Mouse (Mus musculus): ENCODE data around the gene Dnah6. TPM values are rescaled to one million over a fixed set of nuclear protein-coding genes. Genes with fewer than 3 reads are reported as not detected.

The Dnah6 gene
- polyA plus RNA-seq (2012; rRNA removed) (0.01 TPM in 2 replicates), polyA plus RNA-seq (2014; fragmentation: Nextera tagmentation; extraction: Ambion mirVana) (0.01 TPM in 1 of 2 replicates, not detected in the other)

- no peak within 1 kb of the TSS for H3K9ac ChIP-seq (replicated peaks)
- DNase-seq (ENCODE audit: low read depth in 3 of 3, low spot score in 3 of 3) (peak; percentile 65 to 80 (median 78)), ATAC-seq (ENCODE audit: insufficient read depth) (peak; percentile 91)
- H3K4me3 ChIP-seq (ENCODE audit: insufficient read depth in 1 of 2, low read depth in 2 of 2, low read length in 2 of 2) = peak within 1 kb of the TSS; percentile 39 to 55
- no peaks in the 10 kb centered on the region for H3K36me3 ChIP-seq (replicated peaks; ENCODE audit: control insufficient read depth, insufficient read depth, low read depth)
- H3K4me1 ChIP-seq (replicated peaks; ENCODE audit: control insufficient read depth in 2 of 2, insufficient read depth in 2 of 2, low read length in 1 of 2) = no peaks in the 10 kb centered on the region; a peak in 1 of 4 replicates
- no peak within 1 kb of the TSS for H3K27ac ChIP-seq
- peak within 1 kb of the TSS; percentile 67 for H3K4me2 ChIP-seq (ENCODE audit: low read depth)
- TF ChIP-seq EP300 (IDR thresholded peaks at IDR 0.05; ENCODE audit: low read depth) = no peak
- no peak for TF ChIP-seq CTCF (IDR thresholded peaks at IDR 0.05; ENCODE audit: low read depth)
- H3K9me3 ChIP-seq (ENCODE audit: control insufficient read depth, low read length) = no peaks in the 10 kb centered on the region
- 32% methylated on average over 25 of the region's 25 CpGs for WGBS (ENCODE audit: insufficient replicate concordance)
- H3K27me3 ChIP-seq (ENCODE audit: control insufficient read depth, insufficient read depth, low read length) = no peaks in the 10 kb centered on the region
Observed at GRCm38 (mm10) chr6:73221189-73221957, at the start of gene Dnah6. Dnah6 (minus strand) TSS chr6:73221651.

- H3K27me3 ChIP-seq (ENCODE audit: control insufficient read depth, insufficient read depth, low read length) = no peaks in the 10 kb centered on the region
- H3K36me3 ChIP-seq (replicated peaks; ENCODE audit: control insufficient read depth, insufficient read depth, low read depth) = no peaks in the 10 kb centered on the region; the same call in none of the 2 replicates
- DNase-seq (ENCODE audit: low read depth in 3 of 3, low spot score in 3 of 3) (no peak), ATAC-seq (ENCODE audit: insufficient read depth) (no peak)
- no peak for TF ChIP-seq EP300 (IDR thresholded peaks at IDR 0.05; ENCODE audit: low read depth)
- TF ChIP-seq CTCF (IDR thresholded peaks at IDR 0.05; ENCODE audit: low read depth) = no peak
- no peak overlapping the region for H3K27ac ChIP-seq
- H3K9me3 ChIP-seq (ENCODE audit: control insufficient read depth, low read length) = no peaks in the 10 kb centered on the region
- no peak overlapping the region for H3K9ac ChIP-seq (replicated peaks)
- H3K4me2 ChIP-seq (ENCODE audit: low read depth) = no peak overlapping the region
- no peaks in the 10 kb centered on the region for H3K4me1 ChIP-seq (replicated peaks; ENCODE audit: control insufficient read depth in 2 of 2, insufficient read depth in 2 of 2, low read length in 1 of 2)
- 83% methylated on average over 3 of the region's 3 CpGs for WGBS (ENCODE audit: insufficient replicate concordance)
- H3K4me3 ChIP-seq (ENCODE audit: insufficient read depth in 1 of 2, low read depth in 2 of 2, low read length in 2 of 2) = no peak overlapping the region
Observed at GRCm38 (mm10) chr6:73269374-73269773, 47.9 kb upstream of the Dnah6 start.

- Histone ChIP-seq H3K27me3 (ENCODE audit: control insufficient read depth, insufficient read depth, low read length) (no peaks in the 10 kb centered on the region), H3K4me3 (ENCODE audit: insufficient read depth in 1 of 2, low read depth in 2 of 2, low read length in 2 of 2) (no peak overlapping the region), H3K9me3 (ENCODE audit: control insufficient read depth, low read length) (no peaks in the 10 kb centered on the region), H3K9ac (replicated peaks) (no peak overlapping the region), H3K36me3 (replicated peaks; ENCODE audit: control insufficient read depth, insufficient read depth, low read depth) (peaks cover 2% of the 10 kb centered on the region), H3K4me2 (ENCODE audit: low read depth) (no peak overlapping the region), H3K4me1 (replicated peaks; ENCODE audit: control insufficient read depth in 2 of 2, insufficient read depth in 2 of 2, low read length in 1 of 2) (no peaks in the 10 kb centered on the region), H3K27ac (no peak overlapping the region)
- DNase-seq (ENCODE audit: low read depth in 3 of 3, low spot score in 3 of 3) = no peak
- ATAC-seq (ENCODE audit: insufficient read depth) = no peak
- no peak for TF ChIP-seq CTCF (IDR thresholded peaks at IDR 0.05; ENCODE audit: low read depth)
- no peak for TF ChIP-seq EP300 (IDR thresholded peaks at IDR 0.05; ENCODE audit: low read depth)
- whole genome bisulfite sequencing (ENCODE audit: insufficient replicate concordance) = 71% methylated on average over 8 of the region's 8 CpGs
Observed at GRCm38 (mm10) chr6:73267738-73268311, 46.4 kb upstream of the Dnah6 start.

GRCm38 (mm10) chr6:73264801-73265200 is 43.4 kb upstream of the Dnah6 start:
- Histone ChIP-seq H3K27ac (no peak overlapping the region), H3K9ac (replicated peaks) (no peak overlapping the region), H3K36me3 (replicated peaks; ENCODE audit: control insufficient read depth, insufficient read depth, low read depth) (peaks cover 7% of the 10 kb centered on the region), H3K9me3 (ENCODE audit: control insufficient read depth, low read length) (no peaks in the 10 kb centered on the region), H3K27me3 (ENCODE audit: control insufficient read depth, insufficient read depth, low read length) (no peaks in the 10 kb centered on the region), H3K4me2 (ENCODE audit: low read depth) (no peak overlapping the region), H3K4me3 (ENCODE audit: insufficient read depth in 1 of 2, low read depth in 2 of 2, low read length in 2 of 2) (no peak overlapping the region), H3K4me1 (replicated peaks; ENCODE audit: control insufficient read depth in 2 of 2, insufficient read depth in 2 of 2, low read length in 1 of 2) (no peaks in the 10 kb centered on the region)
- no peak for TF ChIP-seq CTCF (IDR thresholded peaks at IDR 0.05; ENCODE audit: low read depth)
- no peak for TF ChIP-seq EP300 (IDR thresholded peaks at IDR 0.05; ENCODE audit: low read depth)
- no peak for ATAC-seq (ENCODE audit: insufficient read depth)
- DNase-seq (ENCODE audit: low read depth in 3 of 3, low spot score in 3 of 3) = no peak
- 78% methylated on average over 2 of the region's 2 CpGs for WGBS (ENCODE audit: insufficient replicate concordance)

- Histone ChIP-seq H3K27ac (no peak overlapping the region), H3K4me2 (ENCODE audit: low read depth) (no peak overlapping the region), H3K9me3 (ENCODE audit: control insufficient read depth, low read length) (no peaks in the 10 kb centered on the region), H3K36me3 (replicated peaks; ENCODE audit: control insufficient read depth, insufficient read depth, low read depth) (peaks cover 22% of the 10 kb centered on the region), H3K4me3 (ENCODE audit: insufficient read depth in 1 of 2, low read depth in 2 of 2, low read length in 2 of 2) (no peak overlapping the region), H3K9ac (replicated peaks) (no peak overlapping the region), H3K4me1 (replicated peaks; ENCODE audit: control insufficient read depth in 2 of 2, insufficient read depth in 2 of 2, low read length in 1 of 2) (no peaks in the 10 kb centered on the region), H3K27me3 (ENCODE audit: control insufficient read depth, insufficient read depth, low read length) (no peaks in the 10 kb centered on the region)
- DNase-seq (ENCODE audit: low read depth in 3 of 3, low spot score in 3 of 3) (no peak), ATAC-seq (ENCODE audit: insufficient read depth) (no peak)
- TF ChIP-seq EP300 (IDR thresholded peaks at IDR 0.05; ENCODE audit: low read depth) = no peak
- TF ChIP-seq CTCF (IDR thresholded peaks at IDR 0.05; ENCODE audit: low read depth) = no peak
- 83% methylated on average over 6 of the region's 6 CpGs for WGBS (ENCODE audit: insufficient replicate concordance)
Observed at GRCm38 (mm10) chr6:73260110-73260509, 38.7 kb upstream of the Dnah6 start.

Measured in liver, embryonic 14.5 days (tissue).